Mouse (Mus musculus) gastrocnemius, postnatal 14 days (tissue): ENCODE data around the gene Yipf1. TPM values are rescaled to one million over a fixed set of nuclear protein-coding genes. Genes with fewer than 3 reads are reported as not detected.

Experiments used
- DNase-seq: peaks from one replicate; pipeline ENCODE4 v3.0.0; 2021; ENCODE audit warnings: mixed read lengths
- intact Hi-C: fragments of 180-260 bp; cut with DNase I; formaldehyde crosslinking; loops from one replicate; pipeline ENCODE4 v1.15.1; 2025; ENCODE audit warnings: low total_unique reads
- long read RNA-seq, 2 experiments: library from polyadenylated mRNA; stranded (forward); transcript quantifications; one replicate each; pipeline ENCODE4 v2.0.0; 2021
- total RNA-seq, 2 experiments: library from RNA; stranded (reverse); gene quantifications; 2 replicates each; pipeline ENCODE4 v1.2.3; 2021

Gene Yipf1
- 10 to 100 TPM; 12.0 to 12.7 TPM for total RNA-seq
- long read RNA-seq, experiment 1, transcript Yipf1-201 (10 exons, 1,321 nt) = major isoform, 34 of 39 reads
- long read RNA-seq, experiment 1, partial matches to known transcripts = 0 of 39 reads
- long read RNA-seq, experiment 1, other reads (novel, unspliced or antisense) = 5 of 39 reads
- long read RNA-seq, experiment 2, transcript Yipf1-201 (10 exons, 1,321 nt) = major isoform, 16 of 20 reads
- long read RNA-seq, experiment 2, partial matches to known transcripts = 0 of 20 reads
- long read RNA-seq, experiment 2, other reads (novel, unspliced or antisense) = 4 of 20 reads

GRCm38 (mm10) chr4:107313690-107314478 is at the start of gene Yipf1:
Yipf1 (plus strand) TSS chr4:107314363.
- DNase-seq = peak; percentile 91
- intact Hi-C loops = no loop called here

- intact Hi-C loops = no loop called here
- DNase-seq = no peak
Observed at GRCm38 (mm10) chr4:107273683-107274082, 40.5 kb upstream of the Yipf1 start.

- intact Hi-C loops = no loop called here
- DNase-seq = no peak
Observed at GRCm38 (mm10) chr4:107274511-107274910, 39.7 kb upstream of the Yipf1 start.

- DNase-seq = no peak
Observed at GRCm38 (mm10) chr4:107278188-107278707, 35.9 kb upstream of the Yipf1 start.

GRCm38 (mm10) chr4:107280843-107281475 is 33.2 kb upstream of the Yipf1 start:
- no peak for DNase-seq
- intact Hi-C loops = no loop called here

More at GRCm38 (mm10) chr4:107278188-107278707, 35.9 kb upstream of the Yipf1 start:
- intact Hi-C loops = no loop called here

- intact Hi-C loops = no loop called here
- no peak for DNase-seq
Observed at GRCm38 (mm10) chr4:107285446-107286200, 28.5 kb upstream of the Yipf1 start.

GRCm38 (mm10) chr4:107286386-107286785 is 27.8 kb upstream of the Yipf1 start:
- no peak for DNase-seq
- intact Hi-C loops = no loop called here

- no peak for DNase-seq
- intact Hi-C loops = no loop called here
Observed at GRCm38 (mm10) chr4:107287517-107287916, 26.6 kb upstream of the Yipf1 start.

GRCm38 (mm10) chr4:107291611-107292272 is 22.4 kb upstream of the Yipf1 start:
- no peak for DNase-seq
- intact Hi-C loops = no loop called here

GRCm38 (mm10) chr4:107292273-107292662 is 21.9 kb upstream of the Yipf1 start:
- DNase-seq = no peak
- intact Hi-C loops = no loop called here

- DNase-seq = no peak
- intact Hi-C loops = no loop called here
Observed at GRCm38 (mm10) chr4:107298071-107298606, 16.0 kb upstream of the Yipf1 start.

GRCm38 (mm10) chr4:107299779-107300340 is 14.3 kb upstream of the Yipf1 start:
- intact Hi-C loops = no loop called here
- DNase-seq = no peak

GRCm38 (mm10) chr4:107300371-107300770 is 13.8 kb upstream of the Yipf1 start:
- intact Hi-C loops = no loop called here
- DNase-seq = no peak

GRCm38 (mm10) chr4:107300902-107301555 is 13.1 kb upstream of the Yipf1 start:
- no peak for DNase-seq
- intact Hi-C loops = no loop called here

- intact Hi-C loops = no loop called here
- DNase-seq = no peak
Observed at GRCm38 (mm10) chr4:107302221-107302620, 11.9 kb upstream of the Yipf1 start.

- intact Hi-C loops = no loop called here
- DNase-seq = no peak
Observed at GRCm38 (mm10) chr4:107302832-107303231, 11.3 kb upstream of the Yipf1 start.

- DNase-seq = no peak
- intact Hi-C loops = no loop called here
Observed at GRCm38 (mm10) chr4:107303531-107303930, 10.6 kb upstream of the Yipf1 start.

GRCm38 (mm10) chr4:107306966-107307365 is 7.2 kb upstream of the Yipf1 start, which contains the start of gene Dio1:
Dio1 (minus strand) TSS chr4:107307169.
- DNase-seq = no peak
- intact Hi-C loops = no loop called here
